Mouse (Mus musculus): ENCODE data around the gene Glce. TPM values are rescaled to one million over a fixed set of nuclear protein-coding genes. Genes with fewer than 3 reads are reported as not detected.

The Glce gene
- polyA plus RNA-seq, 1 experiment = 3.3 TPM

DNA sequence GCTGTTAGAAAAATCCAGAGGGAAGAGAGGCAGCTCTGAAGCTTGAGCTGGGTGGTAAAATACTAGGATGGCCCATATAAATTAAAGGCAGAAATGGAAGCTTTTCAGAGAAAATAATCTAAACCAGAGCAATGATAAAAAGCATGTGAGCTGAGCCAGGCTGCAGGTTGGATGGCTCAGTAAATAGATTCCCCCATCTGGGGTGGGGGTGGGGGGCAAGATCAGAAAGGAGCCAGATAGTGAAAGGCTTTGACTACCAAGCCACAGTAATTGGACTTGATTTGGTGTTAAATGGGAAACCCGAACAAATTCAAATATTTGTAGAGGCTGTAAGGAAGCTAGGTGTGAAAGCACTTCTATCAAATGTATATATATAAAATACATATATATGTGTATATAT lies 1.8 kb upstream of the Glce start:
- Histone ChIP-seq H3K27me3 (replicated peaks; ENCODE audit: control insufficient read depth, insufficient read depth, low read length) (no peaks in the 10 kb centered on the region), H3K36me3 (ENCODE audit: control insufficient read depth, insufficient read depth, low read length) (no peaks in the 10 kb centered on the region), H3K27ac (ENCODE audit: insufficient read depth, low read depth, low read length) (no peak overlapping the region), H3K4me1 (ENCODE audit: control insufficient read depth, insufficient read depth, low read length) (no peaks in the 10 kb centered on the region), H3K4me3 (ENCODE audit: insufficient read depth, low read depth, low read length) (no peak overlapping the region)
- TF ChIP-seq CTCF (conservative IDR thresholded peaks at IDR 0.05; ENCODE audit: insufficient read depth, insufficient read length, low read depth, low read length) (no peak), POLR2A (IDR thresholded peaks at IDR 0.05; ENCODE audit: low read depth, low read length) (no peak)
- 90% methylated on average over 1 of the region's 1 CpGs for whole genome bisulfite sequencing
- no peak for DNase-seq

DNA sequence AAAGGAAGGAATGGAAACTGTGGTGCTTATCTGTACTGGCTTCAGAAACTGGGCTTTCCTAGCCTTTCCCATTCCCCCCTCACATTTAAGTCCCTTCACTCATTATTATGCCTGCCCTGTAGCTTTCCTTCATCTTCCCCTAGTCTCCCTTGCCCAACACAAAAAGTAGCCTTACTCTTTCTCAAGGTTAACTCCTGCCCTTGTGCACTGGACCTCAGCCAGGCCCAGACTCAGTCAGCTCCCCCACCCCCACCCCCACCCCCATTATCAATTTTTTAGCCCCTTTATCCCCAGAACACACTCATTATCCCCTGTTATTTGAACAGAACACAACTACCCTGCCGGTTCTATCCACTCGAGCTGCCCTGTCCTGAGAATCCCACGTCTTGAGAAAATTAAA lies 1.0 kb upstream of the Glce start:
- TF ChIP-seq POLR2A (IDR thresholded peaks at IDR 0.05; ENCODE audit: low read depth, low read length) = no peak
- TF ChIP-seq CTCF (conservative IDR thresholded peaks at IDR 0.05; ENCODE audit: insufficient read depth, insufficient read length, low read depth, low read length) = no peak
- Histone ChIP-seq H3K27ac (ENCODE audit: insufficient read depth, low read depth, low read length) (no peak overlapping the region), H3K4me3 (ENCODE audit: insufficient read depth, low read depth, low read length) (peak overlapping the region; percentile 8; the same call in 1 of the 2 replicates), H3K36me3 (ENCODE audit: control insufficient read depth, insufficient read depth, low read length) (no peaks in the 10 kb centered on the region), H3K4me1 (ENCODE audit: control insufficient read depth, insufficient read depth, low read length) (no peaks in the 10 kb centered on the region), H3K27me3 (replicated peaks; ENCODE audit: control insufficient read depth, insufficient read depth, low read length) (no peaks in the 10 kb centered on the region)
- DNase-seq = no peak
- WGBS = 75% methylated on average over 3 of the region's 3 CpGs

DNA sequence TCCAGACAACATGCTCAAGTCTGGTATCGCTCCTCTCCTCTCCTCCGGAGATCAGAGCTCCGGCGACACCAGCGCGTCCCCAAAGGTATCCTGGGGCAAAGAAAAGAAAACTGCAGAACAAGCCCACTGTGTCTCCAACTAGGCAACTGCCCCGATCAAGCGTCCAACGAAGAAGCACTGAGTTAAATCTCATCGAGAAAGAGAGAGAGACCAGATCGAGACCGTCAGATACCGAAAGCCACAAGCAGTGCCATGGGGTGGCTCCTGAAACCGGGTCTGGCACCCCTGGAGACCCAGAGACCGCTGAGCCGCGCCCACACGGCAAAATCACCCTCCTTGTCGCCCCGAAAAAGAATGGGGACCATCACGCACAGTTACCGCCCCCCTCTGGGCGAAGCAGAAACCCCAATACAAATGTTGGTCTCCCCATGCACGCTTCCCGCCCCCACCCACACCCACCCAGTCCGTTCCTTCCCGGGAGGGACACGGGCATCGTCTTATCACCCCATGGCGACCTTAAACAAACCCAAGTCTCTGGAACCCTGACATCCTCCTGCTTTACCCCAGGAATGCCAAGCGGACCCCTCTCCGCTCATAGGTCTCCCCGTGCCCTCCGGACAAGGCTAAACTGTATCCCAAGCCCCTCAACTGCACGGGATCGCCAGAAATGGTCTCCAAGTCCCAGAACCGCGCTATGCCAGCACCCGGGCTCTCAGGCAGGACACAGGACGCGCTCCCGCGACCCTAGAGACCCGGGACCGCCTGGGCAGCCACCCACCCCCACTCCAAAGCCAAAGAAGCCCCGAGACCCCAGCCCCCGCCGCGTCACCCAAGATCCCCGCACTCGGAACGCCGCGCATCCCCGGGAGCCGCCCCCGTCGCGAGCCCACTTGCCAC lies 656 bp downstream of the Glce start:
- H3K4me1 ChIP-seq (ENCODE audit: control insufficient read depth, insufficient read depth, low read length) = no peaks in the 10 kb centered on the region
- peak; percentile 14 for DNase-seq
- 1% methylated on average over 59 of the region's 59 CpGs for WGBS
- H3K4me3 ChIP-seq (ENCODE audit: insufficient read depth, low read depth, low read length) = peak overlapping the region; percentile 74
- H3K27ac ChIP-seq (ENCODE audit: insufficient read depth, low read depth, low read length) = no peak overlapping the region
- TF ChIP-seq POLR2A (IDR thresholded peaks at IDR 0.05; ENCODE audit: low read depth, low read length) (no peak), CTCF (conservative IDR thresholded peaks at IDR 0.05; ENCODE audit: insufficient read depth, insufficient read length, low read depth, low read length) (0 out of 2 replicates have a peak, but pooled peaks have one; percentile 4)
- no peaks in the 10 kb centered on the region for H3K36me3 ChIP-seq (ENCODE audit: control insufficient read depth, insufficient read depth, low read length)
- H3K27me3 ChIP-seq (replicated peaks; ENCODE audit: control insufficient read depth, insufficient read depth, low read length) = no peaks in the 10 kb centered on the region

DNA sequence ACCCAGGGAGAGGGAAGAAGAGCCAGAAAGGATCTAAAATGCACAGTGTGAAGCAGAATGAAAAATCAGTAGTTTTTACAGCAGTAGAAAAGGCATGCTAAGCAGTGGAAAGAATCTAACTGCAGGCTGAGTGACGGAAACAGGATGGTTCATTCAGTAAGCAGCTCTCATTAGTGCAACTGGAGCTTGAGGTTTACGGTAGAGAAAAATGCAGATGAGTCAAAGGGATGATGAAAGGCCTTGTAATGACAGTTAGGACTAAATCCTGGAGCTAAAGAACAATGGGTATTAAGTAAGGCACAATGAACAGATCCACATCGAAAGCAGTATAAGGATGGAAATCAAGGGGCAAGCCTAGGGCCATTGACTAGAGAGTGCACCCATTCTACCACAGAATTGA lies 3.7 kb downstream of the Glce start:
- DNase-seq = no peak
- H3K36me3 ChIP-seq (ENCODE audit: control insufficient read depth, insufficient read depth, low read length) = no peaks in the 10 kb centered on the region
- TF ChIP-seq CTCF (conservative IDR thresholded peaks at IDR 0.05; ENCODE audit: insufficient read depth, insufficient read length, low read depth, low read length) (no peak), POLR2A (IDR thresholded peaks at IDR 0.05; ENCODE audit: low read depth, low read length) (no peak)
- no peak overlapping the region for H3K4me3 ChIP-seq (ENCODE audit: insufficient read depth, low read depth, low read length)
- no peaks in the 10 kb centered on the region for H3K27me3 ChIP-seq (replicated peaks; ENCODE audit: control insufficient read depth, insufficient read depth, low read length)
- no peaks in the 10 kb centered on the region for H3K4me1 ChIP-seq (ENCODE audit: control insufficient read depth, insufficient read depth, low read length)
- no peak overlapping the region for H3K27ac ChIP-seq (ENCODE audit: insufficient read depth, low read depth, low read length)
- WGBS = 73% methylated on average over 3 of the region's 3 CpGs

DNA sequence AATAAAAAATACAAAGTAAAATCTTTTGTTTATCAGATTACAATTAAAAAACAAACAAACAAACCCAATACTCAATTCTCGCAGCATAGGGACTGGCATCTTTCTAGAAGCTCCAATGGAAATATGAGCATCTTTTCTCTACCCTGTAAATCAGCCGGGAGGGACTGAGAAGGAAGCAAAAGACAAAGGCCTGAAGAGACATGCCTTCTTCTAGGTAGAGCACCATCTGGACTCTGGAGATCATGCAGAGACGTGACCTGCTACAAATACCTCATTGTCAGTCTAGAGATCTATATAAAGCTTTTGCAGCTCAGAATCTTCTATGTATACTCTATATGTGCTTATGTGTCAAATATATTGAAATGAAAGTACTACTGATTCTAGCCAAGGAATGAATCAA lies 6.6 kb downstream of the Glce start:
- TF ChIP-seq CTCF (conservative IDR thresholded peaks at IDR 0.05; ENCODE audit: insufficient read depth, insufficient read length, low read depth, low read length) (no peak), POLR2A (IDR thresholded peaks at IDR 0.05; ENCODE audit: low read depth, low read length) (no peak)
- Histone ChIP-seq H3K27ac (ENCODE audit: insufficient read depth, low read depth, low read length) (no peak overlapping the region), H3K36me3 (ENCODE audit: control insufficient read depth, insufficient read depth, low read length) (no peaks in the 10 kb centered on the region), H3K27me3 (replicated peaks; ENCODE audit: control insufficient read depth, insufficient read depth, low read length) (no peaks in the 10 kb centered on the region), H3K4me1 (ENCODE audit: control insufficient read depth, insufficient read depth, low read length) (no peaks in the 10 kb centered on the region), H3K4me3 (ENCODE audit: insufficient read depth, low read depth, low read length) (no peak overlapping the region)
- no peak for DNase-seq
- 93% methylated on average over 3 of the region's 3 CpGs for WGBS

DNA sequence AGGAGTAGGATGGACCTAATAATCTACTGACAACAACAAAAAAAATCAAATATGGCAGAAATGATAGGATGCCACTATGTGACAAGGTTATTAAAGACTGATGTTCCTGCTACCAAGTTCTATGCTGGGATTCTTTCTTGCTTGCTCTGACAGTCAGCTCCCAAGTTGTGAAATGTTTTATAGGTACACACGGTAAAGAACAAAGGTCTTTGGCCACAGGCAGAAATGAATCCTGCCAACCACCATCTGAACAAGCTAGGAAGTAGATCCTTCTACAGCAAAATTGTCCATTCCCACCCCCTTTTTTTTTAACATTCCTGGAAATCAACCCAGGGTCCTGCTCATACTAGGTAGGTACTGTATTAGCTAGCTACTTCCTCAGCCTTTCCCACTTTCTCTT lies 25.9 kb downstream of the Glce start:
- Histone ChIP-seq H3K27ac (ENCODE audit: insufficient read depth, low read depth, low read length) (no peak overlapping the region), H3K36me3 (ENCODE audit: control insufficient read depth, insufficient read depth, low read length) (no peaks in the 10 kb centered on the region), H3K27me3 (replicated peaks; ENCODE audit: control insufficient read depth, insufficient read depth, low read length) (no peaks in the 10 kb centered on the region), H3K4me3 (ENCODE audit: insufficient read depth, low read depth, low read length) (no peak overlapping the region), H3K4me1 (ENCODE audit: control insufficient read depth, insufficient read depth, low read length) (no peaks in the 10 kb centered on the region; the same call in 1 of the 2 replicates)
- WGBS = 47% methylated on average over 1 of the region's 1 CpGs
- no peak for TF ChIP-seq CTCF (conservative IDR thresholded peaks at IDR 0.05; ENCODE audit: insufficient read depth, insufficient read length, low read depth, low read length)
- TF ChIP-seq POLR2A (IDR thresholded peaks at IDR 0.05; ENCODE audit: low read depth, low read length) = no peak
- DNase-seq = no peak

DNA sequence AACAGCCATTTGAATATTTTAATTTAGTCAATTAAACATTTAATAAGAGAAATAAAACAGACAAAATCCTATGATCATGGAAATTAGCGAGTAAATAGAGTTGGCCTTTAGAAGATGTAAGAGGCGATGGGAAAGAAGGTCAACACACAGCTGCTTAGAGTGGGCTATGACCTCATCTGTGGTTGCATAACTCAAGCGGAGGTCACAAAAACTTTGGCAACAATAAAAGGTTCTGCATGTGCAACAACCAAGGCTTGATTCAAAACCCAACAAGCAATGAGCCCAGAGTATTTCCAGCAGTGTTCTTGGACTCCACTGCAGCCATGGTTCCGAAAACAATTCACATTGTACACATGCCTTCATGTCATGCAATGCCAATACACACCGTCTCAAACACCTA lies 30.9 kb downstream of the Glce start:
- TF ChIP-seq CTCF (conservative IDR thresholded peaks at IDR 0.05; ENCODE audit: insufficient read depth, insufficient read length, low read depth, low read length) (no peak), POLR2A (IDR thresholded peaks at IDR 0.05; ENCODE audit: low read depth, low read length) (no peak)
- H3K36me3 ChIP-seq (ENCODE audit: control insufficient read depth, insufficient read depth, low read length) = no peaks in the 10 kb centered on the region
- no peaks in the 10 kb centered on the region; the same call in 1 of the 2 replicates for H3K4me1 ChIP-seq (ENCODE audit: control insufficient read depth, insufficient read depth, low read length)
- no peak overlapping the region for H3K4me3 ChIP-seq (ENCODE audit: insufficient read depth, low read depth, low read length)
- 82% methylated on average over 5 of the region's 5 CpGs for WGBS
- no peak overlapping the region for H3K27ac ChIP-seq (ENCODE audit: insufficient read depth, low read depth, low read length)
- DNase-seq = peak; percentile 23
- no peaks in the 10 kb centered on the region for H3K27me3 ChIP-seq (replicated peaks; ENCODE audit: control insufficient read depth, insufficient read depth, low read length)
